Mouse (Mus musculus): ENCODE results near the gene Atp8b4. TPM values are rescaled to one million over a fixed set of nuclear protein-coding genes. Genes with fewer than 3 reads are reported as not detected.
A peak's percentile ranks its signal among the peaks of the same experiment; 100 is the strongest.
"Not testable (repeated sequence)": the region's sequence is repeated elsewhere in the genome, so short reads cannot be mapped to it uniquely, and the experiment has no call there.

Gene Atp8b4
- total RNA-seq, 2 experiments from 2014 or later: 0.53 to 0.79 TPM

- DNase-seq: no peak
These were observed 4.4 kb downstream of the Atp8b4 start for GRCm38 (mm10) chr2:126495832-126496695.

- DNase-seq: no peak
These were observed 5.2 kb downstream of the Atp8b4 start for GRCm38 (mm10) chr2:126495230-126495629.

DNA sequence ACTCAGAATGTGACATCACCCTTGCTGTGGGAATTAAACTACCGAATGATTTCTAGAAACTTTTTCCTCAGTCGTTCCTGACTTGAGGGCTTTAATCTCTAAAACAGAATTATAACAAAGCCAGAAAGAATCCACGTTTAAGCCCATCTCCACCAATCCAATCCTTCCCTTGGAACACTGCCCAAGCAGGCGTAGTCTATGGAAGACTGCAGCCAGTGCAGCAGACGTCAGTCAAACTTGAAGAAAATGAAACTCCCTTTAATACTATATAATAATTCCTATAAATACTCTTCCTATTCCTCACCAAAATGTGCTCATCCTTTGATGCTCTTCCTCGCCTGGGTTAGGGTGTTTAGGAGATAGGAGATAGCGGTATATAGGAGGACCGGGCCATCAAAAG, 7.2 kb downstream of the Atp8b4 start:
- DNase-seq: no peak

DNA sequence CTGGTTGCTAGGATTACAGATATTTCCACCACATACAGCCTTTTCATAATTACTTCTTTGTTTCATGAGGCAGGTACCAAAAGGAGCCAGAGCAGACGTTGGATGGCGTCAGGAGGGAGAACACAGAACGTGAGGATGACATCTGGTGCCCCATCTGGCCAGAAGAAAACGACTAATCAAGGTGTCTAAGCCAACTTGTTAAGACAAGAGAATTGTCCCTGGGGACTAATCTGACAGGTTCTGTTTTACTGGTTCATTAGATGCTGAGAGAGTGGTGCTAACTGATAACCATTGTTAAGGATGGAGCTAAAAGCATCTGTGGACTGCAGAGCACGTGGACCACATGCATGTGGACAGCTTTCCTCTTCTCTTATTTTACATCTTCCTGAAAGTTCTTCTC, 7.8 kb downstream of the Atp8b4 start:
- DNase-seq: no peak

GRCm38 (mm10) chr2:126491446-126491845, 9.0 kb downstream of the Atp8b4 start:
- no peak for DNase-seq

- DNase-seq: no peak
These were observed 9.9 kb downstream of the Atp8b4 start for GRCm38 (mm10) chr2:126490573-126490972.

DNA sequence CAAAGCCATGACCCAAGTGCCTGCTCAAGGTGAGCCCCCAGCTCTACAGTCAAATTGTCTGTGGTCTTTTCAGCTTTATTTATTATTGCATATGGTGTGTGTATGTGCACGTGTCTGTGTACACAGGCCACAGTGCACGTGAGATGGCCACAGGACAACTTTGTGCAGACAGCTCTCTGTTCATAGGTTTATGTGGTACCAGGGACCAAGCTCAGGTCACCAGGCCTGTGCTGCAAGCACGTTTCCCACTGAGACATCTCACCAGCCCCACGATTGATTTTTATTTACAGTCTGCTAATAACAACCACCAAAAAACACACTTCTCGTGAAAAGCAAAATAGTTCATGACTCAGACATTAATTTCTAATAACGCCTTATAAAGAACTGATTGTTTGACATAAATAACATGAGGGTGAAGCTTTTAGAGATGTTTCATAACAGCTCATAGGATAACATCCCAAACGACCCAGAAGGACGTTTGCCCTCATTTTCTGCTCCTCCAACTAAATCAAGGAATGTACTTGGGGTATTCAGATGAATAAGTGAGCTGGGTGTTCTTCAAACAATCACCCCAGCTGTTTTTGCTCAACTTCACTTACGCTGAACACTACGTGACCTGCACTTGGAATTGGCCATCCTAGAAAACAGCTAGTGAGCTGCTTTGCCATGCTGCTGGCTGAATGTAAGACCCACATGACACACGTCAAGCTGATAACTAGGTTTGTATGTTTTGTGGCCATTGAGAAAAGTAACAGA, 15.0 kb downstream of the Atp8b4 start:
- DNase-seq: no peak

GRCm38 (mm10) chr2:126483337-126483736, 17.1 kb downstream of the Atp8b4 start:
- peak in 1 of 2 experiments; percentile 23 for DNase-seq

GRCm38 (mm10) chr2:126477556-126477955, 22.9 kb downstream of the Atp8b4 start:
- DNase-seq: no peak

DNA sequence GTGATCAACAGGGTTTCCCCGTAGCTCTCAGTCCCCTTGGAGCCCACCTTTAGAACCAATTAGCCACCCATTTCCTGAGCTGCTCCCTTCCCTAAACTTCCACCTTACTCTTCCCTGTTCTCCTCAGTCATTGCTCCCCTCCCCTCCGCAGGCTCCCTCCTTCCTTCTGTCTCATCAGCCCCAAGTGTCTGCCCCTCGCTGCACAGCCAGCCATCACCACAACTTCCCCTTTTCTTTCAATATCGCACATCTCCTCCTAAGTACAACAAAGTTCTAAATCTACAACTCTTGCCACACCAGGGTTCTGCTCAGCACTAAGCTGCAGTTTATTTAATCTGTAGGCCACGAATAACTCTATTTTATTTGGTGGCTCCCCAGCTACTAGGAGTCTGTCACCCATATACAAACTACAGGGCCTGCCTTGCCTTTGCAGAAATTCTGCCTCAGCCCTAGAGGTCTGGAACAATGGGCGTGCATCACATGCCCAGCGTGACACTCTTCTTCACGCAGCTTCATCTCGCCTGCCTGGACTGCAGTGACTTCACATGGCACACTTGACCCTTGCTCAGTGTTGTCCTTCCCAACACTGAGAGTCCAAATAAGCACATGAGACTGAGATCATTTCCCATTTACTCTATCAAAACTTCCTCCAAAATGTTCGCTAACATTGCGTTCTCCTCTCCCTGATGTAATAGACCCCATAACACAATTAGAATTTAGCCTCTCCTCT, 24.6 kb downstream of the Atp8b4 start:
- DNase-seq: no peak

DNA sequence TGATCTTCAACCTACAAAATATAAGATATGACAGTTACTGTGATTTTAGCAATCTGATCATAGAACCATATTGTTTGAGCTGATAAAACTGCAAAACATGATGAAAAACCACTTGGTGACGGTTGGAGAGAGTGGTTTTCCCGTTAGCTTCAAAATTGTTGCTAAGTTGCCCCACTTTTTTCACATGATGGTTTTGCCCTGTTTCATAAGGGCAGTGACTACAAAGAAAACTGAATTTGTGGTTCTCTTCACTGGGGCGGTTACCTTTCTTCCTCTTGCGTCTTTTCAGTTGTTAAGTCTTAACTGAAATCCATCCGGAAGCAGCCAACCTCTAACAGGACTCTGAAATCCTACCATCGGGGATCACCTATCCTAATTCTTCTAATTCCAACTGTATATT, 26.5 kb downstream of the Atp8b4 start:
- no peak for DNase-seq

GRCm38 (mm10) chr2:126472836-126473235, 27.6 kb downstream of the Atp8b4 start:
- DNase-seq: no peak

DNA sequence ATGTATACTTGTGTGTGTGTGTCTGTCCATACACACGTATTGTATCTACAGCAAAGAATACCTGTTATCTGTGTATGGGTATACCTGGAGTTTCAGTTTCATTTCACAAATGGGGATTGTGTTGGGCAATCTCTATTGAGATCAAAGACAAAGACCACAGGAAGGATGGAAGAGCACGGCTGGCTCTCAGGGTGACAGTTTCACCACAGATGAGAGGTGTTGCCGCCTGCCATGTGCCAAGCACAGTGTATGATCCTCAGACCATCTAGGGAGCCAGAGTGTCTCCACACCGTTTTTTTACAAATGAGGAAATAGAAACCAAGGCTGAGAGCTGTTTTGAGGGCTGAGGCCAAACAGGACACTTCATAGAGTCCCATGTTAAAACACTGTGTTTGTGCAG, 32.7 kb downstream of the Atp8b4 start:
- DNase-seq: no peak

GRCm38 (mm10) chr2:126466391-126467134, 33.9 kb downstream of the Atp8b4 start:
- no peak for DNase-seq

DNA sequence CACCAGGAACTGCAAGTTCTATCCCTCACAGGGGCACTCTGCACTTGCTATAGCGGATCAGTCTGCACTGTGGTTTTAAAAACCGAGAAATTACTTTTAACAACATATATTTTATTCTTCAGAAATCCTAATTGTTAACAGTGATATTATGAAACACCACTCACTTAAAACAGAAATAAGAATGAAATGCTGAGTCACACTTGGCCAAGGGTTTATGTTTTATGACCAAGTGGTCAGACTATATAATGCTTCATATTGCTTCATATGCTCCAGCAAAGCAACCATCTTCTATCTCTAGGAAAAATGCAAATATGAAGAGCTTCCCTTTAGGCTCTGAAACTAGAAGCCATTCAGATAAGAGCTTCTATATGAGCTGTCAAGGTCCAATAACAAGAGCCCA, 41.8 kb downstream of the Atp8b4 start:
- DNase-seq: no peak

- not testable (repeated sequence) for DNase-seq
These were observed 42.7 kb downstream of the Atp8b4 start for GRCm38 (mm10) chr2:126457759-126458158.

DNA sequence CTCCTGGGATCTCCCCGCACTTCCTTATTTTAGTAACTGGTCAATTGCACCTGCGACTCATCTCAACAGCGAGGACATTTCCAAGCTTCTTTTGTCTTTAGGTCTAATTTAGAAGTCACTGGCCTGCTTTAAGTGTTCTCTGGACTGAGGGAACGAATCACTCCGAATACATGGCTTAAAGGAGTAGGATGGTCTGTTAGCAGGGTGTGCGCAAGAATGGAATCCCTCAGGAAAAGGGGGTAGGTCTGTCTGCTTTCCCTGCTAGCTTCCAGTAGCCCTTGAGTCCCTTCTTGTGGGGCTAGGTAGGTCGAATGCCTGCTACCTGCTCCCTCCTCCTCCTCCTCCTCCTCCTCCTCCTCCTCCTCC, 49.6 kb downstream of the Atp8b4 start:
- no peak for DNase-seq

DNA sequence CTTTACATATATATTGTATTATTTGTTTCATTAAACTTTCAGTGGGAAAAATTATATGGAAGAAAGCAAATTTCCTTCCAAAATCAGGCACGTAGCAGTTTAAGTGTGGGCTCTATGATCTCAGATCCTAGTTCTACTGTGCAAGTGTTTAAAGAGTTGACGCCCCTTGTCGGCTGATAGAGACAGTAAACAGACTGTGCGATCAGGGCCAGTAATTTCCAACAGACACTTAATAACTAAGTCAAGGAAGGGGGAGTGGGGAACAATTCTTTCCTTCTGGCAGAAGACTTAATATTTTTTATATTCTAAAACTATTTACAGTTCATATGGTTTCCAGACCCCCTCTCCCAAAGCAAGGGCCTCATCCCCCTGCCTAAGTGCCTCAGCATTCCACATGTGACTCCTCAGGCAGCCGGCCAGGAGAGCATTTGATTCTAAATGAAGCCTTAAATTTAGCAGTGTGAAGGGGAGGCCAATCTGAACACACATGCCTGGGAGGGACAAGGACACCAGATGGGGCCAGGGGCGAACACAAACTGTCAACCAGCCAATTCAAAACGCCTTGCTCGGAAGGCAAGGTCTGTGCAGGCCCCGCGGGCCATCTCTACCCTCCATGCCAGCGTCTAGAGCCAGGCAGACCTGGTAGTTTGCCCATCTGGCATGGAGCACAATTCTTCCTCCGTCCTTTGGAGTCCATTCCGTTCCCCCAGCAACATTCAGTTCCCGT, 50.1 kb downstream of the Atp8b4 start:
- peak in 1 of 2 experiments; percentile 19 for DNase-seq

- DNase-seq: no peak
These were observed 55.4 kb downstream of the Atp8b4 start for GRCm38 (mm10) chr2:126445039-126445438.

- no peak for DNase-seq
These were observed 58.9 kb downstream of the Atp8b4 start for GRCm38 (mm10) chr2:126441586-126441985.

- no peak for DNase-seq
These were observed 65.8 kb downstream of the Atp8b4 start for GRCm38 (mm10) chr2:126434712-126435111.

Data from adrenal gland, postnatal 36 days (tissue).